Mouse (Mus musculus) stomach, postnatal 0 days (tissue): Measurements from ENCODE around the gene Tnn.

Experiments
- CTCF ChIP-seq: IDR thresholded peaks from 2 replicates; pipeline ENCODE4 v1.5.1; 2016; ENCODE audit warnings: antibody characterized with exemption, low read depth, mild to moderate bottlenecking, moderate library complexity
- EP300 ChIP-seq: optimal IDR thresholded peaks from 2 replicates; pipeline ENCODE3; 2016; ENCODE audit warnings: antibody characterized with exemption

DNA sequence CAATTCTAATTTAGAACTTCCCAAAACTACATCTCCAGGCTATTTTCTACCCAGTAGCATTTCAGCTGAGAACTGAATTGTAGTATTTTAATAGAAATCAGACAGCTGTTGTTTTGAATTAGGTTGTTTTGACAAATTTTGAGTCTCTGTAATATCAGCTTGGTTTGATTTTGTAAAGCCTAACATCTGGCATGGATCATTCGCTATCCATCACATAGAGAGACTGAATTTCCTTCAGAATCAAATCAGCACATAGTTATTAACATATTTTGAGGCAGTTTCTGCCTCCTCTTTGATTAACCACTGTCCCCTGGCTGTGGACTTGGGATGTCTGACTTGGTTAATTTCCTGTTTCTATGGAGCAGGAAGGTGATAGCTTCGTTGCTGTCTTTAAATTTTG, 44.8 kb downstream of the Tnn start:
- TF ChIP-seq CTCF = no peak
- no peak for TF ChIP-seq EP300
